Mouse (Mus musculus): ENCODE data around the gene Stx8.

- TF ChIP-seq CTCF (IDR thresholded peaks at IDR 0.05; ENCODE audit: low read depth, low read length) (no peak), POLR2A (IDR thresholded peaks at IDR 0.05; ENCODE audit: extremely low read depth, insufficient read depth, low read length) (no peak)
These were observed 9.3 kb downstream of the Stx8 start for GRCm38 (mm10) chr11:67975252-67975651.
